Mouse (Mus musculus): ENCODE measurements around the gene Ccdc153.

The Ccdc153 gene

GRCm38 (mm10) chr9:44240911-44241310 lies 435 bp downstream of the Ccdc153 start:
- no peak for DNase-seq (ENCODE audit: low spot score)

GRCm38 (mm10) chr9:44241418-44241817 lies 942 bp downstream of the Ccdc153 start:
- DNase-seq (ENCODE audit: low spot score), result no peak

DNA sequence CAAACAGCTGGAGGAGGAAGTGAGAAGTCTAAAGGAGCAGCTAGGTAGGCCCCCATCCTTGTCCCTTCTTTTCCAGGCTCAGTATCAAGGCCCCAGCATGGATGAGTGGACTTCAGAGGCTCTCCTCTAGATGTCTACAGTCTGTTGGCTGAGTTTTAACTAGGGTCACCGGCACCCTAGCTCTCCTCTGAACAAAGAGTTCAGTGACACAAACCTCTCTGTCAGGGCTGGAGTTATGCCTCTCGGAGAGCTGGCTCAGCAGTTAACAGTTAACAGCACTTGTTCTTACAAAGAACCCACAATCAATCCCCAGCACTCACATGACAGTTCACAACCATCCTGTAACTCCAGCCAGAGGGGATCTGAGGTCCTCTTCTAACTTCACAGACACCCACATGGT lies 3.1 kb downstream of the Ccdc153 start:
- DNase-seq (ENCODE audit: low spot score), result no peak

DNA sequence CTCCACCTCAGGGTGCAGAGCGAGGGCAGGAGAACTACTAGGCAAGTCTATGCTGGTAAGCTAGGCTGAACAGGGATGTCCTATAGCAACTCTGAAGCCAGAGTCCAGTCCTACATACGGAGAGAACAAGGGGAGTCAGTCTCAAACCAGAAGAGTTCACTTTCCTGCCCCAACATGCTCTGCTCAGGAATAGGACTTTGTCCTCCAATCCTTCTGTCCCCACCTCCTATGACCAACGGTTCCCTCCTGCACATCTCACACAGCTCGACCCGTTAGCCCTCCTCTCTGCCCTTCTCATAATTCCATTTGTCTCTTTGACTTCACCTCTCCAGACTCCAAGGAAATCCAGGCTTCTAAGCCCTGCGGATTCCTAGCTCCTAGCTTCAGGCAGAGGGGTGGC lies 7.4 kb downstream of the Ccdc153 start:
- no peak for DNase-seq (ENCODE audit: low spot score)

DNA sequence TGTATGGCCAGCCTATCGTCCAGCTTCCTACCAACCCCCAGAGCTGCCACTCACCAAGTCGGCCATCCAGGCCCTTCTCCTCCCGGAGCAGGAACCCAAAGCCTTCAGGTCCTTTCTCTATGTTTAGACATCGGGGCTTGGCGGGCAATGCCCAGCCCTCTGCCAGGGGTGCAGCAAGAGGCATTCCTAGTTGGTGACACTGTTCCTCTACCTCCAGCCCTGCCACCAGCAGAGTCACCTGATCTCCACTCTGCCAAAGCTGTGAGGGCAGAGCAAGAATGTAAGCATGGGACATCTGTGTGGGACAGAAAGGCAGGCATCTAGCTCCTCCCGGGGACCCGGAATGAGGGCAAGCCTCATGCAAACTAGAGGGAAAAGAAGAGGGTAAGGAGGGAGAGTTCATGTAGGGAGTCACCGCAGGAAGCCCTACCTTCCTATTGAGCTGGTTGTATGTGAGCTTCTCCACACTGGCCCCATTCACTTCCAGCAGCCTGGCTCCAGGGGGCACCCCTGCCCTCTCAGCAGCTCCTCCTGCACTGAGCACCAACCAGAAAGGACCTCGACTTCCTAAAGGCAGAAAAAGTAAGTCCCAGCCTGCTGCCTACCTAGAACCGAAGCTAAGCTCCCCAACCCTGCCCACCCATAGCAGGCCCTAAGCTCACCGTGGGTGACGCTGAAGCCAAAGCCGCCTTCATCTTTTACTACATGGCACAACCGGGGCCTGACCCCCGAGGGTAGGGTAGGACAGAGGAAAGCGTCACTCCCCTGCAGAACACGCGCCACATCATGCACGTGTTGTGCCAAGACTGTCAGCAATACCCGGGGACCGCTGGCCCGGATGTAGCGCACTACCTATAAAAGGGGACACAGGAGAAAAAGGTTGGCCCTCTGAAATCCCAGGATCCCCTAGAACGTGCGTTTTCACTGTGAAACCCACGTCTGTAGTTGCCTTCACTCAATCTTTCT lies 9.0 kb downstream of the Ccdc153 start:
- no peak for DNase-seq (ENCODE audit: low spot score)

- DNase-seq (ENCODE audit: low spot score), result no peak
These were observed 10.0 kb downstream of the Ccdc153 start for GRCm38 (mm10) chr9:44250445-44250844.

- DNase-seq (ENCODE audit: low spot score), result no peak
These were observed 10.8 kb downstream of the Ccdc153 start, which contains the start of gene Pdzd3 for GRCm38 (mm10) chr9:44251314-44251713. Pdzd3 (minus strand) TSS chr9:44251471.

DNA sequence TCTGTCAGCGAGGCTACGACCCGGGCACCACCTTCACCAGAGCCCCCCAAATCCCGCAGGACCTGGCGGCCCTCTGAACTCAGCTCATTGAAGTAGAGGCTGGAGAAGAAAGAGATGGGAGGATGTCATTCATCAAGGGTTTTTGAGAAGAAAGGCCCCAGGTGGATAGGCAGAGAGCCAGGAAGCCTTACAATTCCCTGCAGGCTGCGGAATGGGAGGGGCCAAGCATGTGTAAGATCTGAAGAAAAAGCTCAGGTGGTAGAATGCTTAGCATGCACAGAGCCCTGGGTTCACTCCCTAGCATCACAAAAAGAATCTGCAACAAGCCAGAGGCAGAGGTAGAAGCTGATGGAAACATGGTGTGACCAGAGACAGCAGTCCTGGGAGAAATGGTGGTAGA lies 13.0 kb downstream of the Ccdc153 start:
- DNase-seq (ENCODE audit: low spot score), result no peak

GRCm38 (mm10) chr9:44254508-44255135 lies 14.1 kb downstream of the Ccdc153 start:
- DNase-seq (ENCODE audit: low spot score), result no peak

- no peak for DNase-seq (ENCODE audit: low spot score)
These were observed 14.7 kb downstream of the Ccdc153 start for GRCm38 (mm10) chr9:44255136-44255521.

DNA sequence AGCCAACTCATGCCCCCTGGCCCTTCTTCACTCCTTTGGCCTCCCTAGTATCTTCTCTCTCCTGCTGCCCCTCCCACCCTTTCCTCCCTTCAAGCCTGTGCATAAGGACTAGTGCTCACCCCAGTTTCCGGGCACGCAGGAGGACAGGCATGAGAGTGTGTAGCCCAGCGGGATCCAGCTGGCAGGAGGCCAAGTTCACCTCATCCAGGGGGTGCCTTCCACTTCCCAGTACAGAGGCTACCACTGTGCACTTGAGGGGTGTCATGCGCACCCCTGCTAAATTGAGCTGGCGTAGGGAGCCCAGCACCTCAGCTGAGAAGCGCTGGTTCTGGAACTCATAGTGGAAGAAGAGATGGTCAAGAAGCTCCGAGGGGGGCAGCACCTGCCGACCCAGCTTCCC lies 15.7 kb downstream of the Ccdc153 start:
- DNase-seq (ENCODE audit: low spot score), result no peak

DNA sequence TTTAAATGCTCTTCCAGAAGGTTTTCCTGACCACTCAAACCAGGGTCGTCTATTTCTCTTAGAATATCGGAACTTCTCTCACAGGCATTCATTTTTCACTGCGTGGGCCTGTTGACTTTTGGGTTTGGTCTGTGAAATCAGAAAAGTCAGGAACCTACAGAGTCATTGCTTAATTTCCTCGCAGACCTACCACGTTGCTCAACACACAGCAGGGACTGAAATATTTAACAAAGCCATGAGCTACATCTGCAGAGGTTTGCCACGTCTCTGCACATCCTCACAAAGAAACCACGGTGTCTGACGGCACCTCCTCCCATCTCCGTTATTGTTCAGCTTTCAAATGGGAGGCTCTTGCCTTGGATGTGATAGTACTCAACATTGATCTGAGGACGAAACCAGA lies 18.5 kb downstream of the Ccdc153 start:
- DNase-seq (ENCODE audit: low spot score), result no peak

GRCm38 (mm10) chr9:44261388-44261787 lies 20.9 kb downstream of the Ccdc153 start:
- DNase-seq (ENCODE audit: low spot score), result no peak

DNA sequence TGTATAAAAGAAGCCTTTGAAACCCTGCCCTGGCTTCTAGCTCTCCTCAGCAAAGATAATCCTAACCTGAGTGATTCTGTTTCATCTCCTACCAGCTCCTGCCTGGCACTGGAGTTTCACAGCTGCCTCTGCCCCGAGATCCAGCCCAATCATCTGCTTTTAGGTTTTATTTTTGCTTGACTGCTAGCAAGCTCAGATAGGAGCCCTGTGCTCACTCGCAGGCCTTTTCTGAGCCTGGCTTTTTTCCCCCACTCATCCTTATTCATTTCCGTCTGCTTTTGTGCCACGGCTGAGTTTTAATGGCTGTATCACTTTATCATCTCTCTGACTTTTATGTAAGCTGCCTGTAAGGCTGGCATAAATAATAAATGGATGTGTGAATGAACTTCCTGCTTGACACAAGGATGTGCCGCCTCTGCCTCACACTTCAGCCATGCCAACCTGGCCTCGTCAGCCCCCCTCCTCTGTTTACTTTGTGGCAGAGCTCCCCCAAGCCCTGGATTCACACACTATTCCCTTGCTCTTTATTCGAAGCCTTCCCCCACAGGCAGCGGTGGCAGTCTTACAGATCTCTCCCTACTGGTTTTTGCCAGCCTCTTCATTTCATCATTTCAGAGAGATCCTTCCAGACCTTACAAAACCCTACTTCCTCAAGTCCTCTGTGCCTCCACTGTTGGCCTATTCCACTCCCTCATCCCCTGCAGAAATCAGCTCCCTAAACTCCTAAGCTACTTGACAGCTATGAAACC lies 26.2 kb downstream of the Ccdc153 start:
- DNase-seq (ENCODE audit: low spot score), result no peak

DNA sequence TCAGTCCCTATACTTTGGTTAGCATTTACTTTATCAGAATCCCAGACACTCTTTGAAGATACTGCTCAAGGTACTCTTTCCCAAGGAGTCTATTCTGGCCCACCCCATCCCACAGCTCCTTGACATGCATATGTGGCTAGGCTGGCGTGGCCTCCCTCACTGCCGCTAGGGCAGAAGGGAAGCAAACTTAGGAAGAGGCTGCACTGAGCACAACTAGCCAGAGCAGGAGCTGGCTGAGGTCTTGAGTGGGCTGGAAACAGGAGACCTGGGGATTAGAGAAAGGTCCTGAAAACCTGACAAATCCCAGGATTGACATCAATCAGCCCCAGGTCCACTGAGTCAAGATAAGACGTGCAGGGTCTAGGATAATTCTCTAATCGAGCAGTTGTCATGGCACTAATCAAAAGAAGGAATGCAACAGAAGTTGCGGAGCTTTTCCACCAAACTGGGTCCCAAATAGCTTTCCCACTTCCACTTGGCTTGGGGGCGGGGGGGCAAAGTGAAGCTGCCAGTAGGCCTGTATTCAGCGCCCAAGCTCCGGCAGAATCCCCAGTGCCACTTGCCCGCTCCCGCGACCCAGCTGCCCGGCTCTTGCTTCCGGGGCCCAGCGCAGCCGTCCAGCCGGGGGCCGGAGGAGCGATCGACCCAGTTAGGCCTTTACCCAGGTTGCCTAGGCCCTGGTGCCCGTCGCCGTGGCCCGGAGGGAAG lies 27.0 kb downstream of the Ccdc153 start:
- no peak for DNase-seq (ENCODE audit: low spot score)

DNA sequence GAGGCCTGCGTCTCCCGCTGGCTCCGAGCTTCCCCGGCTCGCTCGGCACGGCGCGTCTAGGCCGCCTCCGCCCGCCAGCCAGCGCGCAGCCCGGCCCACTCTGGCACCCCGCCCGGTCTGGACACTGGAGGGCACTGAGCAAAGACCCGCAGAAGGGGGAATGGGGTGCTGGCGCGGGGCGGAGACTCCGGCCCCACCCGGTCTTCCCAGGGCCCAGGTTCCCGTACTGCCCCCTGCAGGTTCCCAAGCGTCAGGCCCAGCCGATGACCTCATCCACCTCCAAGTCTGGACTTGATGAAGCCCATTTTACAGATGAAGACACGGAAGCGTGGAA lies 27.5 kb downstream of the Ccdc153 start:
- peak; percentile 71 for DNase-seq (ENCODE audit: low spot score)

- DNase-seq (ENCODE audit: low spot score), result no peak
These were observed 28.0 kb downstream of the Ccdc153 start, which contains the start of gene Nlrx1 for GRCm38 (mm10) chr9:44268432-44268831. Nlrx1 (minus strand) TSS chr9:44268599.

DNA sequence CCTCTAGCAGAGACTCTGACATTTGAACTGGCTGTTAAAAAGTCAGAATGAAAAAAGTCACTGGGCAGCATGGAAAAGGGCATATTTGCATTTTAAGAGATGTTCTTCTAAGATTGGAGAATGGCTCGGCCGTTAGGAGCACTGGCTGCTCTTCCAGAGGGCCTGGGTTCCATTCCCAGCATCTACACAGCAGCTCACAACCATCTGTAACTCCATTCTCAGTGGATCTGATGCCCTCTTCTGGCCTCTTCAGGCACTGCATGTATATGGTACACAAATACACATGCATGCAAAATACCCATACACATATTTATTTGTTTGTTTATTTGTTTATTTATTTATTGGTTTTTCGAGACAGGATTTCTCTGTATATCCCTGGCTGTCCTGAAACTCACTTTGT lies 28.6 kb downstream of the Ccdc153 start:
- no peak for DNase-seq (ENCODE audit: low spot score)

- DNase-seq (ENCODE audit: low spot score), result no peak
These were observed 29.5 kb downstream of the Ccdc153 start for GRCm38 (mm10) chr9:44269973-44270372.

GRCm38 (mm10) chr9:44283183-44283582 lies 42.7 kb downstream of the Ccdc153 start:
- no peak for DNase-seq (ENCODE audit: low spot score)

GRCm38 (mm10) chr9:44286256-44286850 lies 45.9 kb downstream of the Ccdc153 start:
- no peak for DNase-seq (ENCODE audit: low spot score)

DNA sequence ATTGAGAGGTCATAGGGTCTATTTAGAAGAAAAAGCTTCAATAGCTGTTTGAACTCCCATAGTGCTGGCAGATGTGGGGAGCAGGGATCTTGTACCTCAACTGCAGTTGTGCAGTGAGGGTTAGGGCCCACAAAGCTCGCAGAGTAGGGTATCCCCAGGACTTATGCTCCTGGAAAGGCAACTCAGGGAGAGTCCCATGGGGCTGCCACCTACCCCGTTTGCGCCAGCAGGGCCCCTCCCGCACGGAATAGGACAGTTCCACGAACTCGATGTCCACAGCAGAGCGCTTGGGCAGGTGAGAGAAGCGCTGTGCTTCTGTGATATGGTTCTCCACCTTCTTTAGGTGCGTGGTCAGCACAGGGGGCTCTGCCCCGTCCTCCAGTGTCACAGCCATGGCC lies 46.5 kb downstream of the Ccdc153 start:
- no peak for DNase-seq (ENCODE audit: low spot score)

All from urinary bladder, postnatal 10 days (tissue).